Mouse (Mus musculus): ENCODE results near the gene Mucl3.

- TF ChIP-seq ZMIZ1 (IDR thresholded peaks at IDR 0.05; ENCODE audit: low read depth, low read length) (no peak), CTCF (IDR thresholded peaks at IDR 0.05 in 2 of 3, conservative IDR thresholded peaks at IDR 0.05 in 1 of 3; ENCODE audit: control insufficient read depth in 1 of 3, insufficient read depth in 1 of 3, low read depth in 2 of 3, low read length in 3 of 3, poor library complexity in 1 of 3, severe bottlenecking in 1 of 3) (no peak), CHD2 (IDR thresholded peaks at IDR 0.05; ENCODE audit: low read length) (no peak), E2F4 (IDR thresholded peaks at IDR 0.05; ENCODE audit: borderline replicate concordance, low read depth, low read length) (no peak), RCOR1 (IDR thresholded peaks at IDR 0.05; ENCODE audit: low read depth, low read length) (no peak), ZC3H11A (IDR thresholded peaks at IDR 0.05; ENCODE audit: low read depth, low read length) (no peak), POLR2A (IDR thresholded peaks at IDR 0.05; ENCODE audit: control insufficient read depth in 1 of 2, insufficient read depth in 1 of 2, low read depth in 1 of 2, low read length in 2 of 2, poor library complexity in 1 of 2) (no peak), ZKSCAN1 (IDR thresholded peaks at IDR 0.05; ENCODE audit: low read depth, low read length) (no peak), ETS1 (IDR thresholded peaks at IDR 0.05; ENCODE audit: low read depth, low read length) (no peak), POLR2AphosphoS2 (IDR thresholded peaks at IDR 0.05; ENCODE audit: low read length) (no peak)
Observed at GRCm38 (mm10) chr17:35636363-35636762, 7.1 kb downstream of the Mucl3 start.

All from MEL (cell line).